Mouse (Mus musculus): Measurements from ENCODE around the gene Rab23. TPM values are rescaled to one million over a fixed set of nuclear protein-coding genes. Genes with fewer than 3 reads are reported as not detected.
A peak's percentile ranks its signal among the peaks of the same experiment; 100 is the strongest.

The Rab23 gene
- total RNA-seq, 2 experiments from 2014 or later = 26.7 to 30.6 TPM

DNA sequence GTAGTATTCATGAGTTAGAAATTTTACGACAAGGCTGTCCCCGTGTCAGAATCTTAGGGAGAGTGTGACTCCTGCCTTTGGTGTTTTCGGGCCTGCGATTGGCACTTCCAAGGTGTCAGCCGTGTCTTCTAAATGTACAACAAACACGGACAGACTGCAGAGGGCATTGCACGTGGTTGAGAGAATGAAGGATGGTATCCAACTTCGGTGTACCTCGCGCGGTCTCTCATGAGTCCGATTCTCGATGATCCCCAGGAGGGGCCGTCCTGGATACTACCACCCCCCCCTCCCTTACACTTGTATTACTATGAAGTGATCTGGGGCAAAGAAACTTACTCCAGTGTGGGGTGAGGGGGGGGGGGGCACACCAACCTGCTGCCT is 37.3 kb downstream of the Rab23 start:
- intact Hi-C loops (cut with DNase I) = no loop called here

DNA sequence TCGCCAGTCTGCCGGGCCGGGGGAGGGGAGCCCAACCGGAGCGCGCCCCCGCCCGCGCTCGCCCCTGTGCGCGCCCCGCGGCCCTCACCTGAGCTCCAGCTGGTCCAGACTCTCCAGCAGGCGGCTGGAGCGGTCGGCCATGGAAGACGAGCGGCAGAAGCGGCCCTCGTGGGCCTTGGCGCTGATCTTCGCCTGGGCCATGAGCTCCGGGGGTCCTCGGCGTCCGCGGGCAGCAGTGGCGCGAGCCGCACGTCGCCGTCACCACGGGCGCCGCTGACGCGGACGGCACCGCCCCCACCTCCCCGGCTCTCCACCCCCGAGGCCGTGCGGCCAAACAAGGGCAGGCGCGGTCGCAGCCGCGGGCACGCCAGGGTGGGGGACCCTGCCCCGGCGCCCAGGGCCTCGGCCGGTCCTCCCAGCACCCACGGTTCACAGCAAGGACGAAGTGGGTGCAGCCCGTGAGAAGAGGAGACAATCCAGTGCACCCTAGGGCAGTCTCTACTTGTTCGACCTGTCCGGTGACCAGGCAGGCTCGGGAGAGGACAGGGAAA is 37.9 kb downstream of the Rab23 start, which contains the start of gene Bag2:
Gene Bag2 (minus strand): TSS at position 305 of the 551 bp plus-strand sequence.
- peak in 1 of 2 experiments; percentile 55 for DNase-seq (ENCODE audit: low spot score in 2 of 2)
- intact Hi-C loops (cut with DNase I) = no loop called here

More for the DNA sequence above, 37.3 kb downstream of the Rab23 start:
- DNase-seq (ENCODE audit: low spot score in 2 of 2) = no peak

DNA sequence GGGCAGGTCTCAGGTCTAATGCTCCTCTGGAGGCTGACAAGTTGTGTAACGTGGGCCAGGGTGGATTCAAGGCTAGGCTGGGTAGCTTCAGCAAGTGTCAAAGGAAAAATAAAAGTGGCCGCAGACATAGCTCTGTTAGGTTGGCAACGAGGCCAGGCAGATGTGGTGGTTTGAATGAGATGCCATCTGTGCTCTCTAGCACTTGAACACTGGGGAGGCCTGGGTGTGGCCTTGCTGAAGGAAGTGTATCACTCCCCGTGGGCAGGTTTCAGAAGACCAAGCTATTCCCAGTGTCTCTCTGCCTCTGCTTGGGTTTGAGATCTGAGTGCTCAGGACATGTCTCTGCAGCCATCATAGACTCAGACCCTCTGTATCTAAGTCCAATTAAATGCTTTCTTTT is 38.8 kb downstream of the Rab23 start:
- DNase-seq (ENCODE audit: low spot score in 2 of 2) = no peak
- intact Hi-C loops (cut with DNase I) = no loop called here

DNA sequence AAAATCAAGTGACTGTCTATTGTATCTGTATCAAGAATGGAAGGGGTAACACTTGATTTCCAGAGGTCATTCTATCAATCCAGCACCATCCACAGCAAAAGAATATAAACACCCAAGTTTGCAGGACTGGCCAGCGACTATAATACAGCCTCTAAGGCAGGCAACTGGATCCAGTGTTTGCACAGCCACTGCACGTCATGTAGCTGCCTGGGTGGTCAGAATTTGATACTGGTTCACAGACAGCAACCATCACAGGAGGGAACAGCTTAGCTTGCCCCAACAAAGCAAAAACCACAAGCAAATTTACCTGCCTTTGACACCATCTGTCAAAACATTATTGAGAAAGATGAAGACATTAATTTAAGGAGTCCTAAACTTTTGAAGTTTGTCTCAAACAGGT is 44.1 kb downstream of the Rab23 start:
- no peak for DNase-seq (ENCODE audit: low spot score in 2 of 2)
- intact Hi-C loops (cut with DNase I) = no loop called here

DNA sequence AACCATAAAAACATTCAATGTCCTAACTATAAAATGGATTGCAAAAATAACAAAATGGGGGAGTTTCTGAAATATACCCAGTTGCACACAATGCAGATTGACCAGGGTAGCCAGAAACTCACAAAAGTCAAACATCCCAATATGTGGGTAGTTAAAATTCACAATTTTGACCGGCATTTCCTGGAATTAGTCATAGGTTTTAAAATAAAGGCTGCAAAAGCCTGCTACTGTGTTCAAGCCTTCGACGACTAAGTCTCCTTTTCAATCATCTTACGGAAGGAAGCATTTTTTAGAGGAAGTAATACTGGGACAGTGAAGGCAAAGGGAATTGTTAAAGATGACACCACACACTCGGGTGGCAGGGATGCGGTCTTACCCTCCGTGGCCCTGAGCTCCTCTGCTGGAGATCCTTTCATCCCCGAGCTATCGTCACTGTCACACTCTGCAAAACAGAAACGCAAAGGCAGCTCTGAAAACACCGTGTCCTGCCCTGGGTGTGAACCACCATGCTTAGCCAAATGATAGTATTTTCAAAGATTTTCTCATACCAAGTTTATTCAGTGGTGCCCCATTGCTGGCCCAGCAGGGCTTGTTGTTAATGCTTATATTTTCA is 45.9 kb downstream of the Rab23 start:
- intact Hi-C loops (cut with DNase I) = no loop called here
- no peak for DNase-seq (ENCODE audit: low spot score in 2 of 2)

DNA sequence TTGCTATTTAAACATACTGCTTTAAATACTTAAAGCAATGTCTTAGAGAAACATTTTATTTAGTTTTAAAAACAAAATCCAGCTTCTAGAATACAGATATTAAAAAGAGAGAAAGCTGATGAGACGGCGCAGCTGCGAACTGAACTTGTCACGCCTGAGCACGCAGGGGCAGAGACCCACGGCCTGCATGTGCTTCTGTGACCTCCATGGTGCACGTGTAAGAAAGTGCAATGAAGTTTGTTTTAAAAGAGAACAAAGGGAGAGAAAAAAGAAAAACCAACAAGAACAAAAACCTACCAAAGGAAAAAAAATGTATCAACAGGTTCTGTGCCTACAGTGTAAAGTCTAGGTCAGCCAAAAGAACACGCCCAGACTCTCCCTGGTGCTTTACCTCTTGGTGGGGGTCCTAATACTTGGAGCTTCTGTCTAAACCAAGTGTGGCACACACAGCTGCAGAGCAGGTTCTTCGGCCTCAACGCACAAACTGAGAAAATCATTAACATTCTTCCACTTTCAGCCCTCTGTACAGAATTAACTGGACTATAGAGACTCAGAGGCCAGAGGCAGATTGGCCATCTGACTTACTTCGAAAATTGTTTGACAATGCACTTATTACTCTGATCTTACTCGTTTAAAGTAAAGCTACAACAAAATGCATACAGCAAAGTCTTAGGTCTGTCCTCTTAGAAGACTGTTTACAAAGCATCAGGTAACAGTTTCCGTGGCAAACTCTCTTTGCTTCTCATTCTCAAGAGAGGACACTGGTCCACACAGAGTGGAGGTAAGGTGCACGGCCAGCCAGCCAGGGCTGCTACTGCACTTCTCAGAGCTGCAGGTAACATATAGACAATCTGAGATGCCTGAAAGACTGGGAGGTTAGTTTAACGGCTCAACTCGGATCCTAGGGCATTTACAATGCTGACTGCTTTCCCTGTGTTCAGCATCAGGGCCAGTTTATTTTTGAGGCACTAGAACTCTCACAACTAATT is 47.1 kb downstream of the Rab23 start:
- intact Hi-C loops (cut with DNase I) = no loop called here
- no peak for DNase-seq (ENCODE audit: low spot score in 2 of 2)

DNA sequence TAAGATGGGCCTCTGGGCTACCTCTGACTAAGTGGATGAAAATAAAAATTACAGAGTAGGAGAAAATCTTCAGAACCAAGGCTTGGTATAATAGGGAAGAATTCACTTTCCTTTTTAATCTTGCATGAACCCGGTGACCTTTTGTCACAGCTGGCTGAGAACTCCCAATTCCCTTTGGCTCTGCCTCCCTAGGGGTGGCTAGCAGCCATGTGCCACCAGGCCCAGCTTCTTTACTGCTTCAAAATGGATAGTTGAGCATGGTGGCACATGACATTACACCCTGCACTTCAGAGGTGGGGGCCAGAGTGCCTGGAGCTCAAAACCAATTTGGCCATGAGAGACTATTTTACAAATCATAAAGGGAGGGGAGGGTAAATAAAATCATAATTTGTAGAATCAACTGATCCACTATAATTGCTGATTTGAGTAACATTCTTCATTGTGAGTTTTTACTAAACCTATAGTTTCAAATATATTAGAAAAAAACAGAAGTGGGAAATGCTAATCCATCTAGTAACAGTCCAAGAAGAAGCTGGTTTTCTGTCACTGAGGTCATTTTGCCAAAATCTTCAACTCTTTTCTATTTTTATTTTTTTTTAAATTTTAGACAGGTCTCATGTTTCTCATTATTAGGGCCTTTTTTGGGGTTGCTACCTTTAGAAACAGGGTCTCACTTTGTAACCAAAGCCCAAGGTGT is 48.6 kb downstream of the Rab23 start:
- DNase-seq (ENCODE audit: low spot score in 2 of 2) = no peak
- intact Hi-C loops (cut with DNase I) = no loop called here

DNA sequence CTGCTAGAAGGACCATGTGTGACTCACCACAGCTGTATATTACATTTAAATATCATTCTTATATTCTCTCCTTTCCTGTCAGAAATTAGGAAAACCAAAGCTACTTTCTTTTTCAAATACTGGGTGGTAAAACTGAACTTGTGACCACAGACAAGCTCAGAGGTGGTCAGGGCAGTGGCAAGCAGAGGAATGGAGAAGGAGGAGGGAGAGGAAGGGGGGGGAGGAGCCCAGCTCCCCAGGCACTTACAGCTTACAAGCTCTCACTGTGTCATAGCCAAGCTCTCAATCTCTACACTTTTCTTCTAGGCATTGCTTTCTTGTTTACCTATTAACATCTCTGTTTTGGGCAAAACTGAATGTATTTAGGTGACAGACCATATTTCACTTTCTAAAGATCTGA is 49.1 kb downstream of the Rab23 start:
- no peak for DNase-seq (ENCODE audit: low spot score in 2 of 2)
- intact Hi-C loops (cut with DNase I) = no loop called here

DNA sequence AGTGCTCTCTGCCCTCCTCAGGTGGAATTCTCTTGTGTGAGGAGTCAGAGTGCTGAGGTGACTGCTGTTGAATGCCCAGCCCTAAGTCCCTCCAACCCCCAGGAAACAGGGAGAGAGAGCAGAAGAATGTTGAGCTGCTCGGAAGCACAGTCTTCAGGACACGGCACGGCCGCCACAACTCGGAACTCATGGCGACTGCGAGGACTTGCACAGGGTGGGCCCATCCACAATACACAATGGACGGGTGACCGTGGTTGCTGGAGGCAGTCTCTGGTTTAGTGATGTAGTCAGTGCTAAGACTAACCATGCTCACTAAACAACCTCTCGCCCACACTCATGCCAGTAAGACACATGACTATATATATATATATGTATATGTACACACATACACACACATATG is 51.9 kb downstream of the Rab23 start:
- DNase-seq (ENCODE audit: low spot score in 2 of 2) = no peak
- intact Hi-C loops (cut with DNase I) = no loop called here

DNA sequence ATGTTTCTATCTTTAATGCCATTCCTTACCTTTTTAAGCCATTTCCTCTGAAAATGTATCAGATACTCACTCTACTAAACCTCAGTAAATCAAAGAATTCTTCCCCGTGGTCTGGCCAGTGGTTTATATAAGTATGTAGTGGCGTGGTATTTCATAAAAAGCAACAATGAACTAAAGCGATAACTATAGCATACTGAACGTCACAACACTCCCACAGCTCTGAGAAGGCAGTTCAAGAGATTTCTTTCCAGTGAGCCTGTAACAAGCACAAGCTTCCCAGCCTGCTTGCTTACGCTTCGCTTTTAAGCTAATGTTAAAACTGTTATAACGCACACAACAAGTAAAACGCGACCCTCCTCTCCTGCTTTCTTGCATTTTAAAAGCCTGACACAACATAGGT is 52.4 kb downstream of the Rab23 start:
- no peak for DNase-seq (ENCODE audit: low spot score in 2 of 2)
- intact Hi-C loops (cut with DNase I) = no loop called here

DNA sequence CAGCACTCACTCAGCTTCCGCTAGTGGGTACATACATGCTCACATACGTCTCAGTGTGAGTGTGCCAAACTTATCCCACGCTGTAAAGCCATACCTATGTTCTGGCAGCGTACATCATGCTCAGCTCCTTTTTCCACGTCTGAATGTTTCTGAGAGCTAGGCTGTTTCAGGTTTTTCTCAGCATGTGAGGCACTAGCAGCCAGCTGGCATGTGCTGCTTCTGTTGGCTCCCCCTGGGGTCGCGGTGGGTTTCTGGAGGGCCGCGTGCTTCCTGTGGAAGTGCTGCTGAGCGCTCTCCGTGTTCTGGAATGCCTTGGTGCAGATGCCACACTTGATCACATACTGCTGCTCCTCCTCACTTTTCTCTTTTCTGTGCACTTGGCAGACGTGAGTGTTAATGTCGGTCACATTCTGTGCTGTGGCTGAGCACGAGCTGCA is 56.5 kb downstream of the Rab23 start:
- DNase-seq (ENCODE audit: low spot score in 2 of 2) = peak in 1 of 2 experiments; percentile 66
- intact Hi-C loops (cut with DNase I) = no loop called here

DNA sequence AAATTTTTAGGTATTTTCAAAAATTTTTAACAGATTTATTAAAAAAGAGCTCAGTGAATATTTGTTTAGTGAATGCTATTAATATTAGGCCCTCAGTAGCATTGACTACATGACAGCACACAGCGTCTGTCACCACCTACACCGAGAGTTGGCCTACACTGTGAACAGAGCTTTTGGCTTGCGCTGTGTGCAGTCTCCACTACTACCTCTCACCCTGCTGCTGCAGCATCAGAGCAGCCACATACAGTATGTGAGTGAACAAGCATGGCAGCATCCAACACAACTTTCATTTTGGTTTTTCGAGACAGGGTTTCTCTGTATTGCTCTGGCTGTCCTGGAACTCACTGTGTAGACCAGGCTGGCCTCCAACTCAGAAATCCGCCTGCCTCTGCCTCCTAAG is 64.9 kb downstream of the Rab23 start:
- intact Hi-C loops (cut with DNase I) = no loop called here
- no peak for DNase-seq (ENCODE audit: low spot score in 2 of 2)

DNA sequence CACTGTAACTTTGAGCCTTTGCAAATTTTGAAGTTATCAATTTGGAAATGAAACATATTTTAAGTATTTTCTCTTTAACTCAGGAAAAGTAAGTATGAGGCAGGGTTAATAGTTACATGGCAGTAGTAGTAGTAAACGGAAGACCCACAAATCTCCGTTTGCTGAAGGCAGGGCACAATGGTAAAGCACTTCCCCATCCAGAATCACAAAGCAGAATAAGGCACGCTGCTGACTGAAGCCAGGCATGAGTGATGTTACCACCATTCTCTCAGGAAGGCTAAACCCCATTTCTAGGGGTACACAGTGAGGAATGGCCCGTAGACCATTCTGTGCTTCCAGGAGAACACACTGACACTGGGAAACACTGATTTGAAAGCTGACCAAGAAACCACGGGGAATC is 68.4 kb downstream of the Rab23 start:
- intact Hi-C loops (cut with DNase I) = no loop called here
- DNase-seq (ENCODE audit: low spot score in 2 of 2) = no peak

DNA sequence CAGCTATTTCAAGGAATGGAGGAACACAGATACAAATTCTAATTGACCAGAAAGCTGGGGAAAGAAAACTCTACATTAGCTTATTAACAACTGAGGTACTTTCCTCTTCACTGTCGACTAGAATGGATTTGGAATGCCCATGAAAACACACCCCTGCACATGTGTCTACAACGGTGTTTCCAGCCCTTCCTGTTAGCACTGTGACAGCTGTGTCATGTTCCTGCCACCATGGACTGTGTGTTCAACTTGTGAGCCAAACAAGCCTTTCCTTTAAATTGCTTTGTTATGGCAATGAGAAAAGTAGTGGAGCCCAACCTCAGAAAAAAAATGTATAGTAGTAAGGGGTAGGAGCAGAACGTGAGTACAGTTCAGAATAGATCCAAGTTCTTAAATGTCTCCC is 68.8 kb downstream of the Rab23 start:
- no peak for DNase-seq (ENCODE audit: low spot score in 2 of 2)
- intact Hi-C loops (cut with DNase I) = no loop called here

Other genes starting within 250 kb of the Rab23 start
- 1 to 10 TPM; 5.6 to 6.0 TPM for gene Prim2, start 50.1 kb upstream of the Rab23 start, total RNA-seq (2021)
- 10 to 100 TPM; 16.5 to 17.2 TPM for gene Bag2, start 37.9 kb downstream of the Rab23 start, total RNA-seq (2021)
- 10 to 100 TPM; 56.6 to 57.5 TPM for gene Zfp451, start 94.7 kb downstream of the Rab23 start, total RNA-seq (2021)
- 100 to 1,000 TPM; 141 TPM for gene Bend6, start 187.9 kb downstream of the Rab23 start, total RNA-seq (2021)
- 100 to 1,000 TPM; 240 to 256 TPM for gene Dst, start 188.3 kb downstream of the Rab23 start, total RNA-seq (2021)

Measured in left cerebral cortex, postnatal 14 days (tissue).